Mouse (Mus musculus): ENCODE data around the gene Smim15. TPM values are rescaled to one million over a fixed set of nuclear protein-coding genes. Genes with fewer than 3 reads are reported as not detected.

Smim15 gene
- polyA plus RNA-seq, 1 experiment from 2014 or later: 22.9 TPM

DNA sequence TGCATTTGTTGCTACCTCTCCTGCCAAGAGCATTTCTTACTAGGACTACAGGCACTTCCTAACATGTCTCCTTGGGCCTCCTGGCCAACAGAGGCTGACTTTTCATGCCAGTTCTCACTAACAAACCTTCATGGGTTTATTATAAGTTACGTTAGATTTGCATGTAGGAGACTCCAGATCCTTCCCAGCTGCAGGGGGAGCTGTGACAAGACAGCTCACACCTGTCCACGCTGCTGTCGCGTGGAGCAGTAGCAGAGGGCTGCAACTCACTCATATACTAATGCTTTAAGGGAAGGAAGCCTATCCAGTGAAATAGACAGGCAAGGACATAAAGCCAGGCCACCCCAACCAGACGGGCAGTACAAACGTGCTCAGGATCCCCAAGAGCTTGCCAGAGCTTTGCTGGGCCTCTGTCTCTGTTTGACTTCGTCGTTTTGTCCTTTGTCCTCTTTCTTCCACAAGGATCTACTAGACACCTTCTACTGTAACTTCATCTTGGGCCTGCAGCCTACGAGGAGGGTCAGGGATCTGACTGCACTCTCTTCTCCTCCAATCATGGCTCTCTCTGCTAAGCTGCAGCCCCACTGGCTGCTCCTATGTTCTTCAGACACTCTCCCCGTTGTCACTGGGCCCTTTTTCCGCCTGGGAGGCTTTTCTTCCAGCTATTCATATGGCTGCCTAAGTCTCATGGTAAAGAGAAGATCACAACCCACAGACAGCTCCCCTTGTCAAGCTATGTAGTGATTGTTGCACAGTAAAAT is 19.3 kb downstream of the Smim15 start:
- Histone ChIP-seq H3K4me2 (no peak overlapping the region), H3K9me3 (replicated peaks) (no peaks in the 10 kb centered on the region), H3K9ac (no peak overlapping the region), H3K4me3 (replicated peaks) (no peak overlapping the region), H3K4me1 (replicated peaks) (no peaks in the 10 kb centered on the region), H3K27me3 (no peaks in the 10 kb centered on the region), H3K36me3 (replicated peaks) (no peaks in the 10 kb centered on the region), H3K27ac (replicated peaks) (no peak overlapping the region)
- 71% methylated on average over 11 of the region's 11 CpGs for WGBS (ENCODE audit: insufficient replicate concordance)
- ATAC-seq (ENCODE audit: insufficient read depth): no peak

DNA sequence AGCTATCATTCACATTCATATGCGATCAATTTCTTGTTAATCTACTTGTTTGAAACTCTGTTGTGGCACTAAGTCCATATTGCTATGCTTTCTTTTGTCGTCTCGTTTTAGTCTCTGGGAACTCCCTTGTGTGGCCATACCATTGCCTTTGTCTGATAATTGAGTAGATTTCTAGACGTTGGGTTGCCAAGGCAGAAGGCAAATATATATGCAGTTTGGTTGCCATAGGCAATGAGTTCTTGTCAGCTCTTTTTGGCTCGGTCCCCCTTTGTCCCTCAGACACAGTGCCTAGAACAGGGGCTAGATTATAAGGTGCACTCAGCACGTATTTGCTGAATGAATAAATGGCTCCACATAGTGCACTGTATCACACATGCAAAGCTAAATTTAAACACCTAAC is 20.1 kb downstream of the Smim15 start:
- Histone ChIP-seq H3K27ac (replicated peaks) (no peak overlapping the region), H3K36me3 (replicated peaks) (no peaks in the 10 kb centered on the region), H3K9me3 (replicated peaks) (no peaks in the 10 kb centered on the region), H3K4me2 (no peak overlapping the region), H3K4me1 (replicated peaks) (no peaks in the 10 kb centered on the region), H3K27me3 (no peaks in the 10 kb centered on the region), H3K4me3 (replicated peaks) (no peak overlapping the region), H3K9ac (no peak overlapping the region)
- no peak for ATAC-seq (ENCODE audit: insufficient read depth)
- 70% methylated on average over 6 of the region's 6 CpGs for WGBS (ENCODE audit: insufficient replicate concordance)

DNA sequence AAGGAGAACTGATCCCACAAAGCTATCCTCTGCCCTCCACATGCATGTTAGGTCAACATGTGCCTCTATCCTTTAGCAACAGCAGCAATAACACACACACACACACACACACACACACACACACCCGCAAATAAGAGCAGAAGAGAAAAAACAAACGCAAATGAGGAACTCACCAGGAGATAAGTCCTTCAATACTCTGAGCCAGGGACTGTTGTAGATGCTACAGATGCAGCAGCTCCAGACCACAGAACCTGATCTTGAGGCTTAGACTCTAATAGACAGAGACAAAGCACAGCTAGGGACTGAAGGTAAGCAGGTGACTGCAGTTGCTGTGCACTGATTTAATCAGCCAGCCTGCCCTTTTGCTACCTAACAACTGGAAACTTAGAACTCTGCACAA is 21.8 kb downstream of the Smim15 start:
- H3K9ac ChIP-seq: no peak overlapping the region
- no peaks in the 10 kb centered on the region for H3K4me1 ChIP-seq (replicated peaks)
- H3K27me3 ChIP-seq: no peaks in the 10 kb centered on the region
- WGBS (ENCODE audit: insufficient replicate concordance): 20% methylated on average over 2 of the region's 2 CpGs
- H3K36me3 ChIP-seq (replicated peaks): no peaks in the 10 kb centered on the region
- no peak for ATAC-seq (ENCODE audit: insufficient read depth)
- no peaks in the 10 kb centered on the region for H3K9me3 ChIP-seq (replicated peaks)
- no peak overlapping the region for H3K27ac ChIP-seq (replicated peaks)
- H3K4me3 ChIP-seq (replicated peaks): no peak overlapping the region
- H3K4me2 ChIP-seq: no peak overlapping the region

DNA sequence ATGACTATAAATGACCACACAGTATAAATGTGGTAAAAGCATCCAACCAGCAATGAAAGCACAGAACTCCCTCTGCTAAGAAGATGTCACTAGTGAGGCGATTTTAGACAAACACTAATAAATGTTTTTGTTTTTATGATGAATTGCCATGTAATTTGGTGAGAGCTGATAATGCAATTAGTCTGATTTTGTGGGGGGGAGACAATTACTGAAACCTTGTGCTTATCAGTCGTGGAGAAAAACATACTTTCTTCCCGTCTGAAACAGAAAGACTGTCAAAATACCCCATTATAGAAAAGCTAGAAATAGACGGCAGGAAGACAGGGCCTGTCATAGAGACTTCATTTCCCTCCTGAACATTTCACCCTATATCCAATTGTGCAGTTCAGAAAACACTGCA is 24.9 kb downstream of the Smim15 start:
- H3K9me3 ChIP-seq (replicated peaks): no peaks in the 10 kb centered on the region

DNA sequence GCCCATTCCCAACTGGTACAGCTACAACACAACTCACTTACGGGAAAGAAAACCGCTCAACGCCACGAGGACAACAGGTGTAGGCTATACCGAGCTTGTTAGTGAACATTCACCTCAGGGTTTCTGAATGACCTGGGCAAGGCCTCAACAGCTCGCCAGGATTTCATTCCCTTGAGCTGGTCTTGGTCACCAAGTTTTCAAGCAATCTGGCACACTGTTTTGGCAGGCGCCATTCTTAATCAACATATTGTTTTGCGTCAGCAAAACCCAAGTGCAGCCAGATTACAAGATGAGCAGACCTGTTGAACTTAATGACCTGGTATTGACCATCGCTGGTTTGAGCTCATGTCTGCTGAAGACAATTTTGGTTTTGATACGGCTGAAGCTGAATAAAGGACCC is 25.9 kb downstream of the Smim15 start:
- H3K4me3 ChIP-seq (replicated peaks): no peak overlapping the region
- no peak for ATAC-seq (ENCODE audit: insufficient read depth)
- no peak overlapping the region for H3K27ac ChIP-seq (replicated peaks)
- no peak overlapping the region for H3K9ac ChIP-seq
- no peaks in the 10 kb centered on the region for H3K4me1 ChIP-seq (replicated peaks)
- no peaks in the 10 kb centered on the region for H3K36me3 ChIP-seq (replicated peaks)
- no peak overlapping the region for H3K4me2 ChIP-seq
- H3K9me3 ChIP-seq (replicated peaks): no peaks in the 10 kb centered on the region
- WGBS (ENCODE audit: insufficient replicate concordance): 82% methylated on average over 10 of the region's 10 CpGs
- H3K27me3 ChIP-seq: no peaks in the 10 kb centered on the region

More for the DNA sequence above, 24.9 kb downstream of the Smim15 start:
- Histone ChIP-seq H3K4me1 (replicated peaks) (no peaks in the 10 kb centered on the region), H3K36me3 (replicated peaks) (no peaks in the 10 kb centered on the region), H3K4me3 (replicated peaks) (no peak overlapping the region), H3K9ac (no peak overlapping the region), H3K27me3 (no peaks in the 10 kb centered on the region), H3K4me2 (no peak overlapping the region), H3K27ac (replicated peaks) (no peak overlapping the region)
- no peak for ATAC-seq (ENCODE audit: insufficient read depth)
- WGBS (ENCODE audit: insufficient replicate concordance): 22% methylated on average over 4 of the region's 4 CpGs

DNA sequence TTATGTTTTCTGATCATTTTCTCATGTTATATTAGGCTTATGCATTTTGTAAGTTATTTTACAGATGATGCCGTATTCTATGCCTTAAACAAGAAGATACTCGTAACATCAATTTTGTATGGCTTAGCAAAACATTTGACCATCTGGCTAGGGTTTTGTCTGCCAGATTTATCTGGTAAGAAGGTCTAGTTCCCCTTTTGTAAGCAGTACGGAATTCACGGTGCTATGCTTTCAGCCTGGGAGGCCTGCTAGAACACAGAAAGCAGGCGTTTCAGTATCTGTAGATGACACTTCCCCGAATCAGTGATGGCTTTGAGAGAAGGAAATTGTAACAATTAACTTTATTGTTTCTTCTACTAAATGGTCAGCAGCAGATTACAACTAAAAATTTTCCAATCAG is 33.2 kb downstream of the Smim15 start:
- Histone ChIP-seq H3K36me3 (replicated peaks) (no peaks in the 10 kb centered on the region), H3K9me3 (replicated peaks) (no peaks in the 10 kb centered on the region), H3K4me2 (no peak overlapping the region), H3K27me3 (no peaks in the 10 kb centered on the region), H3K27ac (replicated peaks) (no peak overlapping the region), H3K4me3 (replicated peaks) (no peak overlapping the region), H3K9ac (no peak overlapping the region), H3K4me1 (replicated peaks) (no peaks in the 10 kb centered on the region)
- 46% methylated on average over 6 of the region's 6 CpGs for WGBS (ENCODE audit: insufficient replicate concordance)
- ATAC-seq (ENCODE audit: insufficient read depth): no peak

DNA sequence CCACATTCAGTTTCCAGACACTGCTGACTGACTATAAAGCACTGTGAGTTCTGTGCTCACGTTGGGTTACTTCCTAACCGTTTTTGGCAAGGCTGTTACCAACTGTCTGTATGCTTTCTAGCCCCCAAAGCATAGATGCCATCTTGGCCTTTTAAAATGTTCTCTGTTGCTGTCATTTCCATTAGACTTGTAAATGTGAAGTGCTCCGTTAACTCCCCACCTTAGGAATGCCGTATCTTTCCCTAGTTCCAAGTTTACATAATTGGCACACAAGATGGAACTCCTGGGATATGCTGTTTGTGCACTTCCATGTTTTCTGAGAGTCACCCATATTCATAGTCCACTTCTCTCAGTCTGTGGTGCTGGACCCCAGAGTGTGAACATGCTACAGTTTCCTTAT is 33.7 kb downstream of the Smim15 start:
- Histone ChIP-seq H3K4me2 (no peak overlapping the region), H3K4me1 (replicated peaks) (no peaks in the 10 kb centered on the region), H3K9me3 (replicated peaks) (no peaks in the 10 kb centered on the region), H3K27ac (replicated peaks) (no peak overlapping the region), H3K27me3 (no peaks in the 10 kb centered on the region), H3K36me3 (replicated peaks) (no peaks in the 10 kb centered on the region), H3K9ac (no peak overlapping the region), H3K4me3 (replicated peaks) (no peak overlapping the region)
- 75% methylated on average over 4 of the region's 4 CpGs for WGBS (ENCODE audit: insufficient replicate concordance)
- no peak for ATAC-seq (ENCODE audit: insufficient read depth)

DNA sequence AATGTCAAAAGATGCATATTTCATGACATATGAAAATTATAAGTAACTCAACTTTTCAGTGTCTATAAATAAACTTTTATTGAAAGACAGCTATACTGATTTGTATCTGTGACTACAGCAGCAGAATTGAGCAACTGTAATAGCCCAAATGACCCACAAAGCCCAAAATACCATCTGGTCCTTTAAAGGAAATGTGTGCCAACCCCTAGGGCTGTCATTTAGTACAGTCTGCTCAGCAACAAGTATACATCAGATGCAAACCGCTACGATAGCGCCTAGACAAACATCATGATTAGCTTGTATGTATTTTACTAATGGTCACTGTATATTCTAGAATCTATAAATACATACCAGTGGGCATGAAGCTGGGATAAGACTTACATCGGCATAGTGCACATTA is 39.8 kb downstream of the Smim15 start:
- no peaks in the 10 kb centered on the region for H3K27me3 ChIP-seq
- no peak overlapping the region for H3K27ac ChIP-seq (replicated peaks)
- H3K4me2 ChIP-seq: no peak overlapping the region
- no peaks in the 10 kb centered on the region for H3K36me3 ChIP-seq (replicated peaks)
- H3K4me3 ChIP-seq (replicated peaks): no peak overlapping the region
- ATAC-seq (ENCODE audit: insufficient read depth): no peak
- no peak overlapping the region for H3K9ac ChIP-seq
- H3K9me3 ChIP-seq (replicated peaks): no peaks in the 10 kb centered on the region
- 78% methylated on average over 4 of the region's 4 CpGs for WGBS (ENCODE audit: insufficient replicate concordance)
- no peaks in the 10 kb centered on the region for H3K4me1 ChIP-seq (replicated peaks)

DNA sequence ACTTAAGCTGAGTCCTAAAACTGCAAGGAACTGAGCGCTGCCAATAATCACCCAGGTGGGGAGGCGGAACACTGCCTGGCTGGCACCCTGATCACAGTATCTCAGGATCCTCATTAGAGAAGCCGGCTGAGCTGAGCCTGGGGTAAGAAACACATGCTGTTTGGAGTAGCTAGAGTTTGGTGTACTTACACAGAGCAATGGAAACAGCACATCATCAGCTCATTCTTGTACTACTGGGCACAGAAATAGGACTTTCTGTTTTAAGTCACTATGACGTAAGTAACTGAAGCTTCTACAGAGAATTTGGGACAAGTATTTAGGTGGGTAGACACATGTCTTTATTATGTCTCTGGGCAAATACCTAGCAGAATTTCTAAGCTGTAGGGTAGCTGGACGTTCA is 41.8 kb downstream of the Smim15 start:
- 71% methylated on average over 5 of the region's 5 CpGs for WGBS (ENCODE audit: insufficient replicate concordance)
- no peak overlapping the region for H3K4me2 ChIP-seq

DNA sequence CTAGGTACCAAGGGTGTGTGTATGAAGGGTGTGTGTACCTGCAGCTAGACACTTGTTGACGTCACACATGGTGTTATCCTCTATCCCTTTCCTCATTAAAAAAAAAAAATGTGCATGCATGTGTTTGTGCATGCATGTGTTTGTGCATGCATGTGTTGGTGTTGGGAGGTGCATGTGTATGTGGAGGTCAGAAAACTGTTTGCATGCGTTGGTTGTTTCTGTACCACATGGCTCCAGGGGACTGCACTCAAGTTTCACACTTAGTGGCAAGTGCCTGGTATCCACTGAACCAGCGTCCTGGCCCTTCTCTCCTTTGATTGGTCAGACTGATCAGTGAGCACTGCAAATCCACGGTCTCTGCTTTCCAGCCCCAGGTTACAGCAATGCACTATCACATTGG is 42.5 kb downstream of the Smim15 start:
- H3K9me3 ChIP-seq (replicated peaks): no peaks in the 10 kb centered on the region

More for the DNA sequence above, 41.8 kb downstream of the Smim15 start:
- no peaks in the 10 kb centered on the region for H3K36me3 ChIP-seq (replicated peaks)
- no peaks in the 10 kb centered on the region for H3K4me1 ChIP-seq (replicated peaks)
- no peak overlapping the region for H3K9ac ChIP-seq
- no peaks in the 10 kb centered on the region for H3K27me3 ChIP-seq
- no peak overlapping the region for H3K4me3 ChIP-seq (replicated peaks)
- no peaks in the 10 kb centered on the region for H3K9me3 ChIP-seq (replicated peaks)
- ATAC-seq (ENCODE audit: insufficient read depth): no peak
- H3K27ac ChIP-seq (replicated peaks): no peak overlapping the region

DNA sequence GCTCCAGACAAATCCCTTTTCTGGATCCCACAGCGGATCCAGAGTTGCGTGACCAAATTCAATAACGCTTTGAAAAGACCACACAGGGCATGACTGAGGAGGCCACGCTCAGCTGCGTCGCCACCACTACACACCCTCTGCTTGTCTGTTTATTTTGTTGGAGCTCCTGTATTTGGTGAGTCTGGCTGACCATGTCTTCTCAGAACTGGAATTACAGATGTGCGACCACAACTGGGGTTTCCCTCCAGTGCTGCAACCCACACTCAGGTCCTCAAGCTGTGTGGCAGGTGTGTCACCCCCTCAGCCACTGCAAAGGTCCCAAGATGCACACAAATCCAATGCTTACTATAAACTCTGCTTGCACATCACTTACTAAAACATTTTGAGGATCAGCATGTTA is 48.0 kb downstream of the Smim15 start:
- Histone ChIP-seq H3K9ac (no peak overlapping the region), H3K4me3 (replicated peaks) (no peak overlapping the region), H3K36me3 (replicated peaks) (no peaks in the 10 kb centered on the region), H3K9me3 (replicated peaks) (no peaks in the 10 kb centered on the region), H3K27ac (replicated peaks) (no peak overlapping the region), H3K27me3 (no peaks in the 10 kb centered on the region), H3K4me2 (no peak overlapping the region), H3K4me1 (replicated peaks) (no peaks in the 10 kb centered on the region)
- 84% methylated on average over 7 of the region's 7 CpGs for WGBS (ENCODE audit: insufficient replicate concordance)
- no peak for ATAC-seq (ENCODE audit: insufficient read depth)

More for the DNA sequence above, 42.5 kb downstream of the Smim15 start:
- H3K9ac ChIP-seq: no peak overlapping the region
- no peak overlapping the region for H3K4me3 ChIP-seq (replicated peaks)
- no peaks in the 10 kb centered on the region for H3K36me3 ChIP-seq (replicated peaks)
- no peak for ATAC-seq (ENCODE audit: insufficient read depth)
- H3K27ac ChIP-seq (replicated peaks): no peak overlapping the region
- H3K4me2 ChIP-seq: no peak overlapping the region
- no peaks in the 10 kb centered on the region for H3K4me1 ChIP-seq (replicated peaks)
- no peaks in the 10 kb centered on the region for H3K27me3 ChIP-seq
- 60% methylated on average over 4 of the region's 4 CpGs for WGBS (ENCODE audit: insufficient replicate concordance)

DNA sequence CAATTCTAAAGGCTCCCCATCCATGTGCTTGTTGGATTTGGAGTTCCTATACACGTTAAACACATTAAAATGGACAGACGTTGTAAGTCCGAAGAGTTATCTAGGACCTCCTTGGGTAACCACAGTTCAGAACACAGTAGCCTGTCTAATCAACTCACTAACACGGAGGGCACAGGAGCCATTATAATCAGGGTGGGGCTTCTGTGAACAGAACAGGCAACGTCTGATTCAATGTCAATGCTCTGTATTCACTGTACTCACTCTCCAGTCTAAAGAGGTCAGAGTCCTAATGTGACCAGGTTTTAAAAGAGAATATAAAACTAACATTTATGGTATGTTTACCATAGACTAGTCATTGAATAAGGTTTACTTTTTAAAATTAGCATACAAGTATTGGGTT is 50.4 kb downstream of the Smim15 start:
- Histone ChIP-seq H3K9me3 (replicated peaks) (no peaks in the 10 kb centered on the region), H3K4me3 (replicated peaks) (no peak overlapping the region), H3K27me3 (no peaks in the 10 kb centered on the region), H3K4me2 (no peak overlapping the region), H3K9ac (no peak overlapping the region), H3K36me3 (replicated peaks) (no peaks in the 10 kb centered on the region), H3K27ac (replicated peaks) (no peak overlapping the region), H3K4me1 (replicated peaks) (no peaks in the 10 kb centered on the region)
- no peak for ATAC-seq (ENCODE audit: insufficient read depth)
- 50% methylated on average over 5 of the region's 5 CpGs for WGBS (ENCODE audit: insufficient replicate concordance)
